Mouse (Mus musculus): Measurements from ENCODE around the gene Glyat. TPM values are rescaled to one million over a fixed set of nuclear protein-coding genes. Genes with fewer than 3 reads are reported as not detected.
"Not testable (repeated sequence)": the region's sequence is repeated elsewhere in the genome, so short reads cannot be mapped to it uniquely, and the experiment has no call there.

Glyat gene
- 1 to 10 TPM; 4.0 to 6.2 TPM for total RNA-seq (2021)
- long read RNA-seq, experiment 1, transcript Glyat-201 (6 exons, 2,822 nt) = major isoform, 5 of 6 reads
- long read RNA-seq, experiment 1, partial matches to known transcripts = 0 of 6 reads
- long read RNA-seq, experiment 1, other reads (novel, unspliced or antisense) = 1 of 6 reads
- long read RNA-seq, experiment 2, transcript Glyat-201 (6 exons, 2,822 nt) = major isoform, 5 of 5 reads
- long read RNA-seq, experiment 2, partial matches to known transcripts = 0 of 5 reads
- long read RNA-seq, experiment 2, other reads (novel, unspliced or antisense) = 0 of 5 reads

- no peak for DNase-seq
These were observed at the start of gene Glyat for GRCm38 (mm10) chr19:12633176-12633575. TSS of gene Glyat (plus strand) at chr19:12633308.

- no peak for DNase-seq
These were observed 47.8 kb upstream of the Glyat start for GRCm38 (mm10) chr19:12585310-12585709.

- peak; percentile 77 for DNase-seq
These were observed 41.2 kb upstream of the Glyat start for GRCm38 (mm10) chr19:12591908-12592307.

DNA sequence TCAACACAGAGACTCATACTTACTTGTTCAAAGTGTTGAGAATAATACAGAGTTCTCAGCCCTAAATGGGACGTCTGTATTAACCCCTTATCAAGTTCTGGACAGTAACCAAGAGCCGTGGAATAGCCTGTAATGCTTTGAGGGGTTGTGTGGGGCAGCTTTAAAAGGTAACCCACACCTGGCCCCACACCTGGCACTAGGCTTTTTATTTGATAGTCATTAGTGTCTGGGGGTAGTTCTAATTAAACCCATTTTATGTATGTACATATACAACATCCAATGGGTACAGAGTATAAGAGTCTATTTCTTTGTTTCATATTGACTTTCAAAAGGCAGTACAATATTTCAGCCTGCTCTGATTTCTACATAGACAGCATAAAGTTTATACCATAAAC is 38.0 kb upstream of the Glyat start:
- DNase-seq = no peak

DNA sequence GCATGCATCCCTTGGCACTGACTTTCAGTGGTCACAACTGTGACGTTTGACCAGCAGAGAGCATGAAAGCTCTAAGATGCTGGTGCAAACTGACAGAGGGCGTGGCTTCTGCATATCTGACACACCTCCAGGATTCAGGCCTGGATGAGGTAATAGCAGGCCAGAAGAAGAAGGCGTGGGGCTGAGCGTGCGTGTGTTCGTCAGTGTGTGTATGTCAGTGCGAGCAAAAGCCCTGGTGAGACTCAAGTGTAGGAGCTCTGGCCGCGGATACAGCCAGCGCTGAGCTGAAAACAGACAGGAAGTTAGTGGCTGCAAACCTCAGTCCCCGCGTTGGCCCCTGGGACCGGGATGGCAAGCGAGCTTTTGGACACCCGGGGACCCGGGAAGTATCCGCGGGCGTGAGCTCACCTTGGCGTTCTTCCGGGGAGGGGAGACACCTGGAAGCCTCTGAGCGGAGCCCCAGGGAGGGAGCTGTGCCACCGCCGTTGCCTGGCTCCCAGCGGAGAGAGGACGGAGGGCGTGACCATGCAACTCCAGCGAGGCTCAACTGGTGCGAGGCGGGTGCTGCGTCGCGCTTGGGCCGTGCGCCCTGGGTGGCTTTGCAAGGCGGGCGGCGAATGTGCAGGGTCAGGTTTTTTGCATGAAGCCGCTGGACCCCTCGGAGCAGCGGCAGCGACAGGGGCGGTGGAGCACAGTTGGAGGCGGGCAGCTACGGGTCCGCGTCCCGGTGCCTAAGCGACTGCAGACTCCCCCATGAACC is 37.4 kb upstream of the Glyat start:
- peak; percentile 77 for DNase-seq

GRCm38 (mm10) chr19:12596290-12597072 is 36.6 kb upstream of the Glyat start:
- DNase-seq = no peak

- DNase-seq = peak; percentile 18
These were observed 36.1 kb upstream of the Glyat start for GRCm38 (mm10) chr19:12597073-12597405.

DNA sequence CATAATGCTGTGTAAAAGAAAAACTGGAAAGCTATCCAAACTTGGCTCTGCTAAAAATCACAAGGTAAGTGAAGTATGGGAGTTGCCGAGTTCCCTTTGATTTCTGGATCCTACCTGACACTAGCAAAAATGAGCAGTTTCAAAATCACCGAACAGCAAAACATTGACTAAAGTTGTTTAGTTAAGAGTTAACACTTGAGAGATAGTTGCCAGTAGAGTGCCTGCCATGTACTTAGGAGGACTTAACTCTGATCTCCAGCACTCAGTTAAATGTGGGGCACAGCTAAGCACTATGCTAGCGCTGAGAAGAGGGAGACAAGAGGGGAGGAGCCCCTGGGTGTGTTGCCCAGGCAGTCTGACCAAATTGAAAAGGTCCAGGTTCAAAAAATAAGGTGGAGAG is 34.4 kb upstream of the Glyat start:
- no peak for DNase-seq

- no peak for DNase-seq
These were observed 33.4 kb upstream of the Glyat start, which contains the start of gene Gm4952 for GRCm38 (mm10) chr19:12599674-12600073. TSS of gene Gm4952 (plus strand) at chr19:12599974.

GRCm38 (mm10) chr19:12600684-12601480 is 32.2 kb upstream of the Glyat start:
- DNase-seq = peak; percentile 7

DNA sequence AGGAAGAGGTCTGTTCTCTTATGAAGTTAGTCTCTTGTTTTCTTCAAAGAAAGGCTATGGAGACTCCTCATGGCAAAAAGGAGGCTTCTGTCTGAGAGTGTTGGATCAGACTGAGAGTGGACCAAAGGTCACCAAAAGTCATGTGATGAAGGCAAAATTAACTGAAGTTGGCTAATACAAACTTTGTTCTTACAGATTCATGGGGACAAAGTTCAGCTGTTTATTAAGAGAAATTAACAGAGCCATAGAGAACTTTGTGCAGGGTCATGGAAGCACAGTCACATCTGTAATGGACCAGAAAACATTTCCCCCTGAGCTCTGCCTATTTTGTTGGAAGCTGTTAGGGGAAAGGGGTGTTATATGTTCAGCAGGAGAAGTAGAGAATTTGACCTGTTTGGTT is 24.8 kb upstream of the Glyat start:
- DNase-seq = peak; percentile 28

- DNase-seq = no peak
These were observed 19.5 kb upstream of the Glyat start for GRCm38 (mm10) chr19:12613646-12614045.

DNA sequence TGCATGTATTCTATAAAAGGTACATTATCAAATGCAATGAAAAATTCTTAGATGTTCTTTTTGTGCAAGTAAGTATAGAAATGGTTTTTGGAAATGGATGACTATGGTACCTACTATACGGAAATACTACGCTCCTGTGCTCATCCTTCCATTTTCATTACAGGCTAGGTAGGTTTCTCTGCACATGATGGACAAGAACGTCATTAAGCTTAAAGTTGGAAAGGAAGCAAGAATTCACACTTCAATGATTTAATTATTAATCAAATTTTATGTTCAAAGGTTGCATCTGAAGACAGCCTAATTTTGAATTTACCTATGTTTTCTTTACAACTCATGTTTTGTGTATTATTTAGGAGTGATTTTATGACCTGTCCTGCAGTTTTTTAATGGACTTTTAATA is 1.2 kb downstream of the Glyat start:
- DNase-seq = no peak

- no peak for DNase-seq
These were observed 1.9 kb downstream of the Glyat start for GRCm38 (mm10) chr19:12634963-12635362.

- no peak for DNase-seq
These were observed 3.8 kb downstream of the Glyat start for GRCm38 (mm10) chr19:12636863-12637262.

- DNase-seq = no peak
These were observed 4.9 kb downstream of the Glyat start for GRCm38 (mm10) chr19:12638049-12638448.

GRCm38 (mm10) chr19:12649511-12649910 is 16.4 kb downstream of the Glyat start:
- DNase-seq = no peak

GRCm38 (mm10) chr19:12666156-12666555 is 33.0 kb downstream of the Glyat start:
- no peak for DNase-seq

GRCm38 (mm10) chr19:12668601-12669000 is 35.5 kb downstream of the Glyat start:
- not testable (repeated sequence) for DNase-seq

GRCm38 (mm10) chr19:12670139-12670538 is 37.0 kb downstream of the Glyat start, which contains the start of gene Olfr1442:
TSS of gene Olfr1442 (plus strand) at chr19:12670439.
- DNase-seq = no peak

DNA sequence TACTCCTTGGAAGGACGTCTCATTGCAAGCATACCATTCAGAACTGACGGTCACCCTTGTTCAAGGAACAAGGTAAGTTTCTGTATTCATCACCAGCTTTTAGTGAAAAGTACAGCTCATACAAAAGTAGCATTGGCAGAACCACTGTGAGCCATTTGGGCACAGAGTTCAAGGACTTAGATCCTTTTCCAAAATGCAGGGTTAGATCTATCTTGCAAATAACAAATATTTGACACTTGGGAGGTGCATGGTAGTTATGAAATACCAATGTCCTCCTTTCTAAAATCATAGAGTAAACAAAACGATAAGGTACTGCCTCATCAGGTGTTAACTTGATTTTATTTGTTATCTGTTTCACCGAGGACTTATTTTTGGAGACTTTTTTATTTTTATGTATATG is 37.9 kb downstream of the Glyat start:
- no peak for DNase-seq

- no peak for DNase-seq
These were observed 44.7 kb downstream of the Glyat start, which contains the start of gene Olfr1443 for GRCm38 (mm10) chr19:12677812-12678211. TSS of gene Olfr1443 (plus strand) at chr19:12678112.

All from adrenal gland, postnatal 10 days (tissue).